Mouse (Mus musculus) liver, embryonic 14 days (tissue): Measurements from ENCODE around the gene 4833427G06Rik. TPM values are rescaled to one million over a fixed set of nuclear protein-coding genes. Genes with fewer than 3 reads are reported as not detected.

ENCODE experiments used
- polyA plus RNA-seq: library from polyadenylated mRNA; depleted of rRNA; stranded (reverse); fragments of >200 nt; gene quantifications from 2 replicates; pipeline ENCODE4 v1.2.3, GENCODE M21; 2012; rRNA removed

4833427G06Rik gene
- not detected in 2 replicates for polyA plus RNA-seq

DNA sequence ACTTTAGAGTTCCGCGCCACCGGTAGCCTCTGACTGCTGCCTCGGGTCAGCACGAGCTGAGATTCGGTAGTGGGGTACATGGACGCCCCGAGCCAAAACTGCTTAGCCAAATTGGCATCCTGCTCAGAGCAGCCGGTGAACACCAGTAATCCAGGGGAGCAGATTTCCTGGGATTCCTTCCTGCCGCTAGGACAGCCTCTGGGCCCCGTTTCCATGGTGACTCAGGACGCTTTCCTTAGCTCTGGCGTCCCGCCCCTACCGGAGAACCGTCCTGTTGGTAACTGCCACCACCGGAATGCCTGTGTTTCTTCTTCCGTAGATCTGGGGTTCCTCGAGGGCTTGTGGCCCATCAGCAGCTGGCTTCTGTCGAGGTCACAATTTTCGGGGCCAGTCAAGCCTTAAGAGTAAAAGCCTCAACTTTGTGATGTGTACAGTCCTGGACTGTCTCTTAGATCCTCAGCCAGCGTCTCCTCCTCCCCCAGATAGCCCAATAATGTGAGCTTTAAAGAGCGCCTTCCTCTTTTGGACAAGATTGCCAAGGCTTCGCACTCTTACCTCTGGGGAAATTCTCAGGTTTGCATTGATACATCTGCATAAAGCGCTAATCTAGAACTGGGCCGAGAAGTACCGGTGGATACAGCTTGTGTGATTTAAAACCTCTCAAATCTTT, at the start of gene 4833427G06Rik:
TSS of gene 4833427G06Rik (minus strand) at position 323 of the 670 bp plus-strand sequence.

DNA sequence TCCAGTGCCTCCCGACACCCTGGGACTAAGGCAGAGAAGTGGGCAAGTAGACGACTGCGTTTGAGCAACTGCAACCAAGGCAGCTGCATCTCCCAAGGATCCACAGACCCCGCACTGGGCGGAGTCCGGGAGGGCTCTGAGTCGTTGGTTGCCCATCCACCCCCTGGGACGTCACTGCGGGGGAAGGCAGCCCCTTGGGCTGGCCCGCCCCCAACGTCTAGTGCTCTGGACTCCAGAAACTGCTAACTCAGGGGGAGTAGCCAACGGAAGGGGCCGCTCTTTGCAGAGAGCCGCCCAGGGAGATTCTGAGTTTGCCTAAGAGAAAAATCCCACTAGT, 24.9 kb downstream of the 4833427G06Rik start, which contains the start of gene Layn:
TSS of gene Layn (minus strand) at position 116 of the 337 bp plus-strand sequence.

DNA sequence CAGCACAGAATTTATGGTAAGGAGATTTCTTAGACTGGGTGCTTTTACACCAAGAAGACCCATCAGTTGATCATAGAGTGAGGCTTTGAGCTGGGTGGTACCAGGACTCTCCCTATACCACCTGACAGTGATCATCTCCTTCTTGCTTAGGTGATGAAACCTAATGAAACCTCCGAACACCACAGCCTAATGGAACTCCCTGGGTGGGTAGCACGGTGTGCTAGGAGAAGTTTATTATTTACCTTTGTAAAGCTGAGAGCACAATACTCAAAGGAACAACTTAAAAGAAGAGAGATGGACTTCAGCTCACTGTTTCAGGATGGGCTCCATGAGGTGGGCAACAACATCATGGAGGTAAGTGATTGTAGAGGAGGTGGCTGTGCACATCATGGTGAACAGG, 41.3 kb downstream of the 4833427G06Rik start, which contains the start of gene Btg4:
TSS of gene Btg4 (plus strand) at position 301 of the 400 bp plus-strand sequence.

Other genes starting within 250 kb of the 4833427G06Rik start
- gene Sik2, start 93.0 kb downstream of the 4833427G06Rik start, polyA plus RNA-seq = 6.7 and 7.8 TPM in 2 replicates
- gene Btg4, start 41.2 kb downstream of the 4833427G06Rik start, polyA plus RNA-seq = 0.02 TPM in 1 of 2 replicates, not detected in the other
- 0.50 and 0.69 TPM in 2 replicates for gene Layn, start 25.0 kb downstream of the 4833427G06Rik start, polyA plus RNA-seq
- gene Gm32742, start 63.4 kb upstream of the 4833427G06Rik start, polyA plus RNA-seq = 0.01 TPM in 2 replicates
- gene Pou2af1, start 111.6 kb upstream of the 4833427G06Rik start, polyA plus RNA-seq = 0.32 and 0.45 TPM in 2 replicates
- gene Colca2, start 176.5 kb upstream of the 4833427G06Rik start, polyA plus RNA-seq = 0.10 and 0.16 TPM in 2 replicates
- 0.07 and 0.16 TPM in 2 replicates for gene 1810046K07Rik, start 226.8 kb upstream of the 4833427G06Rik start, polyA plus RNA-seq